Mouse (Mus musculus): ENCODE measurements at regions not wholly inside any gene's neighbourhood (a gene's known extent, or its start where the extent isn't known, plus 50 kb on each side); places are given as distances from the start of the nearest gene placed in this dataset.

DNA sequence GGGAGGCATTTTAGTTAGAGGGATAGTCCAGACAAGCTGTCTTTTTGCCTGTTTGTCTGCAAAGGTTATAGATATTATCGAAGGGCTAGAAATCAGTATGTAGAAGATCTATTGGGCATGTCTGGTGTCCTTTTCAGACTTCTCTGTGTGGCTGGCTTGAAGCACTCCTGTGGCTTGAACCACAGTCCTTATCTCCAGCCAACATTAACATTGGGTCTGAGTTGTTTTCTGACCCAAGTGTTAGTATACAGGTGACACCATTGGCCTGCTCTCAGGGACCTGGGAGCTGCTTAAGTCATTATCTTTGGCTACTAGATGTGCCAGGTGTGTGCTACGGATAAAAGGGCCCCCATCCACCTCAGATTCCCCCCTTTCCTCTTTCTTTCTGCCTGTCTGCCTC lies 223.3 kb downstream of the Icos start:
- Histone ChIP-seq H3K4me2 (replicated peaks) (no peak overlapping the region), H3K27ac (no peak overlapping the region), H3K9me3 (no peaks in the 10 kb centered on the region), H3K9ac (replicated peaks) (no peak overlapping the region), H3K27me3 (no peaks in the 10 kb centered on the region), H3K36me3 (no peaks in the 10 kb centered on the region), H3K4me1 (replicated peaks) (peaks cover 19% of the 10 kb centered on the region), H3K4me3 (replicated peaks) (no peak overlapping the region)
- no peak for ATAC-seq
- 93% methylated on average over 2 of the region's 2 CpGs for WGBS

- 73% methylated on average over 3 of the region's 3 CpGs for WGBS
- ATAC-seq: no peak
These were observed 224.4 kb downstream of the Icos start for GRCm38 (mm10) chr1:61202079-61202478.

DNA sequence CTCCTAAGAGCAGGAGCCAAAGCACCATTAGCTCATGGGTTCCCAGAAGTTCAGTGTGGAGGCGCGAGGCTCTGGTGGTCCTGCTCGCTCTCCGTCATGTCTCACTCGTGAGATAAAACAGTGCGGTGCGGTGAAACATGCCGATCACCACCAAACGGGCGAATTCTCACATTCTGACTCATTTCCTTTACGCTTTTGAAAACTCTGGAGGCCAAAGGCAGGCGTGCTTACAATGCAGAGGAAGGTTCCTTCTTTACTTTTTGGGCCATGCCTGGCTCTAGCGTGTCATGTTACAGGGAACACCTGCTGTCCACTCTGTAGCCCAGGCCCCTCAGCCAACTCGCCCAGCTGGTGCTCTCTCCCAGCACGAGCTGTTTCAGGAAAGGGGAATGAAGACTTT lies 225.4 kb downstream of the Icos start:
- no peaks in the 10 kb centered on the region for H3K27me3 ChIP-seq
- no peak overlapping the region for H3K4me3 ChIP-seq (replicated peaks)
- H3K36me3 ChIP-seq: no peaks in the 10 kb centered on the region
- H3K4me1 ChIP-seq (replicated peaks): peaks cover 19% of the 10 kb centered on the region
- no peak overlapping the region for H3K27ac ChIP-seq
- H3K9ac ChIP-seq (replicated peaks): no peak overlapping the region
- H3K9me3 ChIP-seq: no peaks in the 10 kb centered on the region
- peak overlapping the region; percentile 22; the same call in 1 of the 2 replicates for H3K4me2 ChIP-seq (replicated peaks)
- peak; percentile 74; the same call in 1 of the 2 replicates for ATAC-seq
- WGBS: 37% methylated on average over 15 of the region's 15 CpGs

More at GRCm38 (mm10) chr1:61202079-61202478, 224.4 kb downstream of the Icos start:
- H3K4me2 ChIP-seq (replicated peaks): no peak overlapping the region
- no peaks in the 10 kb centered on the region for H3K9me3 ChIP-seq
- H3K36me3 ChIP-seq: no peaks in the 10 kb centered on the region
- no peaks in the 10 kb centered on the region for H3K27me3 ChIP-seq
- H3K9ac ChIP-seq (replicated peaks): no peak overlapping the region
- no peak overlapping the region for H3K27ac ChIP-seq
- H3K4me3 ChIP-seq (replicated peaks): no peak overlapping the region
- H3K4me1 ChIP-seq (replicated peaks): peaks cover 19% of the 10 kb centered on the region

- no peaks in the 10 kb centered on the region for H3K9me3 ChIP-seq
- H3K27me3 ChIP-seq: no peaks in the 10 kb centered on the region
- H3K36me3 ChIP-seq: no peaks in the 10 kb centered on the region
- H3K27ac ChIP-seq: 0 out of 2 replicates have a peak overlapping the region, but pooled peaks have one; percentile 14
- 13% methylated on average over 6 of the region's 6 CpGs for WGBS
- 0 out of 2 replicates have a peak, but pooled peaks have one; percentile 69 for ATAC-seq
- H3K4me2 ChIP-seq (replicated peaks): peak overlapping the region; percentile 22; the same call in 1 of the 2 replicates
- H3K9ac ChIP-seq (replicated peaks): no peak overlapping the region; the same call in 1 of the 2 replicates
- peaks cover 19% of the 10 kb centered on the region for H3K4me1 ChIP-seq (replicated peaks)
- no peak overlapping the region for H3K4me3 ChIP-seq (replicated peaks)
These were observed 225.9 kb downstream of the Icos start for GRCm38 (mm10) chr1:61203612-61204011.

DNA sequence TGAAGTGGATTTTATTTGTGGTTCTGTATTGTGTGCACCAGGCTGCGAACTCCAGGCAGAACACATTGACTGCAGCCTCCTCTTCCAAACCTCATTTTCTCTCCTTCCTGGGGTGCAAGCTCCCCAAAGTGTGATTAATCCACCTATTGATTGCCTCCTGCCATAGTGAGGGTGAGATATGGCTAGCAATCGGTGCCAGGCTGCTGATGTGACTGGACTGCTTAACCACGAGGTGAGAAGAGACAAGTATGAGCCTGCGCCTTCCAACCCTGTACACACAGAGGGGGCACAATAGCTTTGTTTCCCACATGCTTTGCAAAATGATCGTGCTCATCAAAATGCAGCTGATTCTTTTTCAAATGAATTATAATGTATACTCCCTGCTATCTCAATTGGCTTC lies 227.4 kb downstream of the Icos start:
- ATAC-seq: no peak; the same call in 1 of the 2 replicates
- Histone ChIP-seq H3K4me2 (replicated peaks) (no peak overlapping the region), H3K27ac (no peak overlapping the region), H3K4me3 (replicated peaks) (no peak overlapping the region), H3K4me1 (replicated peaks) (peaks cover 19% of the 10 kb centered on the region), H3K27me3 (no peaks in the 10 kb centered on the region), H3K36me3 (no peaks in the 10 kb centered on the region), H3K9me3 (no peaks in the 10 kb centered on the region), H3K9ac (replicated peaks) (no peak overlapping the region)
- 49% methylated on average over 5 of the region's 5 CpGs for WGBS

- no peak overlapping the region for H3K9ac ChIP-seq (replicated peaks)
- H3K9me3 ChIP-seq: no peaks in the 10 kb centered on the region
- WGBS: 91% methylated on average over 6 of the region's 6 CpGs
- no peak overlapping the region for H3K4me2 ChIP-seq (replicated peaks)
- H3K27me3 ChIP-seq: no peaks in the 10 kb centered on the region
- H3K4me3 ChIP-seq (replicated peaks): no peak overlapping the region
- H3K36me3 ChIP-seq: no peaks in the 10 kb centered on the region
- no peak overlapping the region for H3K27ac ChIP-seq
- peaks cover 19% of the 10 kb centered on the region for H3K4me1 ChIP-seq (replicated peaks)
- ATAC-seq: no peak
These were observed 229.2 kb downstream of the Icos start for GRCm38 (mm10) chr1:61206861-61207380.

DNA sequence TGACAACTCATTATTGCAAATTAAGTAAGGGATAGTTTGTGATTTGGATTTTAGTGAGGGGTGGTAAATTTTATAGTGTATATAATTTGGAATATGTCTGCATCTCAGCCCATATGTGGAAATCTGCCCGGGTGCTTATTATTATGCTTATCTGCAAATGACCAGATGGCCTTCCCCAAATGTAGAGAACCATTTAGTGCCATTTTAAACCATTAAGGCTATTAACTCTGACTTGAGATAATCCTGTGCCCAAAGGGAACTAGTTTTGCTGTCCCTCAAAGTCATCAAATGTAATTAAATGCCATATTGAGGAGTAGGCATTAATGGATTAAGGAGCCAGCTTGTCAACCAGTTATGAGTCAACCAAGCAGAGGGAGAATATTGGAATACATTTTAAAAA lies 230.7 kb downstream of the Icos start:
- Histone ChIP-seq H3K9ac (replicated peaks) (no peak overlapping the region), H3K4me3 (replicated peaks) (no peak overlapping the region), H3K27me3 (no peaks in the 10 kb centered on the region), H3K4me1 (replicated peaks) (peaks cover 10% of the 10 kb centered on the region), H3K36me3 (no peaks in the 10 kb centered on the region), H3K4me2 (replicated peaks) (no peak overlapping the region), H3K9me3 (no peaks in the 10 kb centered on the region), H3K27ac (no peak overlapping the region)
- no peak for ATAC-seq
- 56% methylated on average over 1 of the region's 1 CpGs for WGBS

DNA sequence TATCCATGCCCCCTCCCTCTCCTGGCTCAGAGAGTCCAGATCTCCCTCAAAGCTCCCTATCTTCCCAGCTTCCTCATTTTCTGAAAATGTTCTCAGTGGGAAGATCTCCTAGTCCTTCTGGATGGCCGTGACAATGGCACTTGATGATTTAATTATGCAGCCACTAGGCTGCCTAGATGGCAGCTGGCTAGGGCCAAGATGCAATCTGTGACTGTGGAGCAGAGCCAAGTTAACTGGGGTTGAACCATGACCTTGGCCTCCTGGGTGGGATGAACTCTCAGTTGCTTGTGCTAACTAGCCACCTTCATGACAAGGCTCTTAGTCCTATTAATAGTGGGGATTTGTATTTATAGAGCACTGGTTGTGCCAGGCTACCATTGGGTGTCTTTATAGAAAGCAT lies 243.4 kb downstream of the Icos start:
- WGBS: 35% methylated on average over 1 of the region's 1 CpGs
- no peaks in the 10 kb centered on the region for H3K36me3 ChIP-seq
- no peaks in the 10 kb centered on the region for H3K9me3 ChIP-seq
- no peak overlapping the region for H3K4me2 ChIP-seq (replicated peaks)
- no peak overlapping the region for H3K27ac ChIP-seq
- no peak for ATAC-seq
- H3K4me3 ChIP-seq (replicated peaks): no peak overlapping the region
- no peak overlapping the region for H3K9ac ChIP-seq (replicated peaks)
- H3K27me3 ChIP-seq: no peaks in the 10 kb centered on the region
- no peaks in the 10 kb centered on the region for H3K4me1 ChIP-seq (replicated peaks)

DNA sequence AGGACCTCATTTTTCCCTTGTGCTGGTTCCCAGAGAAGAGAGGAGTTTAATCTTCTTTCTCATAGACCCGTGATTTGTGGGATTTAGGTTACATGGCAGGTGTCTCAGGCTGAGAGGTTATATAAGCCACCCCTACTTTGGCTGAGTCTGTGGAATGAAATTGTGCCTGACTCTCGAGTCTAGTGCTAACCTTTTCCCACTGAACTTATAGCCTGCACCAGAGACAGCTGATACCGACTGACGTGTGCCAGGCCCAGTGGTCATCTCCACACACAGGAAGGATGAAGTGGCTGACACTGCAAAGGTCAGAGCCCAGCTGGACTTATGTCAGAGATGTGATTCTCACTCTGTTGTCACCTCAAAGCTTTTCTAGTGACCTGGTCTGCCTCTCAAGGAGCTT lies 251.2 kb downstream of the Icos start:
- no peak for ATAC-seq
- Histone ChIP-seq H3K9ac (replicated peaks) (no peak overlapping the region), H3K4me1 (replicated peaks) (peaks cover 7% of the 10 kb centered on the region), H3K9me3 (no peaks in the 10 kb centered on the region), H3K27ac (no peak overlapping the region), H3K27me3 (no peaks in the 10 kb centered on the region), H3K4me3 (replicated peaks) (no peak overlapping the region), H3K4me2 (replicated peaks) (no peak overlapping the region), H3K36me3 (no peaks in the 10 kb centered on the region)
- 75% methylated on average over 4 of the region's 4 CpGs for WGBS

DNA sequence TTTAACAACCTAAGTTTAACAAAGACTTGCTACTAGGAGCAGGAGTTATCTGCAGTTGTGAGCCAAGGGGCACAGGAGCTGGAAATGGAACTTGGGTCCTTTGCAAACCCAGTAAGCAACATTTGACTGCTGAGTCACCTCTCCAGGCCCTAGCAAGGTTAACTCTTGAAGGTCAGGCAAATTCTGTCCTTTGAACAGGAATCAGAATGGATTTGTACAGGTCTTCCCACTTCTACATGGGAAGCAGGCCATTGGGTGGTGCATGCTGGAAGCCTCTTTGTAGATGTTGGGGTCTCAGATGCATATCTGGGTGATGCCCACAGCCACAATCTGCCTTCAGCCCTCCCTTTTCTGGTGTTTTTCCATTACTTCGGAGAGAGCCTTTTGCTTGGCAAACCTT lies 255.3 kb downstream of the Icos start:
- Histone ChIP-seq H3K4me2 (replicated peaks) (no peak overlapping the region), H3K27me3 (no peaks in the 10 kb centered on the region), H3K9me3 (no peaks in the 10 kb centered on the region), H3K27ac (no peak overlapping the region), H3K4me3 (replicated peaks) (no peak overlapping the region), H3K4me1 (replicated peaks) (peaks cover 14% of the 10 kb centered on the region), H3K9ac (replicated peaks) (no peak overlapping the region), H3K36me3 (no peaks in the 10 kb centered on the region)
- ATAC-seq: no peak
- 54% methylated on average over 1 of the region's 1 CpGs for WGBS

GRCm38 (mm10) chr1:61233476-61234297 lies 256.0 kb downstream of the Icos start:
- peak; percentile 91 for ATAC-seq
- Histone ChIP-seq H3K9ac (replicated peaks) (peak overlapping the region; percentile 26; the same call in 1 of the 2 replicates), H3K4me1 (replicated peaks) (peaks cover 14% of the 10 kb centered on the region), H3K4me3 (replicated peaks) (no peak overlapping the region), H3K36me3 (no peaks in the 10 kb centered on the region), H3K9me3 (no peaks in the 10 kb centered on the region), H3K4me2 (replicated peaks) (peak overlapping the region; percentile 35), H3K27me3 (no peaks in the 10 kb centered on the region), H3K27ac (0 out of 2 replicates have a peak overlapping the region, but pooled peaks have one; percentile 28)
- WGBS: 23% methylated on average over 10 of the region's 10 CpGs

- Histone ChIP-seq H3K36me3 (no peaks in the 10 kb centered on the region), H3K9me3 (no peaks in the 10 kb centered on the region), H3K27ac (no peak overlapping the region), H3K4me2 (replicated peaks) (peak overlapping the region; percentile 35), H3K9ac (replicated peaks) (no peak overlapping the region), H3K4me1 (replicated peaks) (peaks cover 14% of the 10 kb centered on the region), H3K27me3 (no peaks in the 10 kb centered on the region), H3K4me3 (replicated peaks) (no peak overlapping the region)
- ATAC-seq: 0 out of 2 replicates have a peak, but pooled peaks have one; percentile 37
- 9% methylated on average over 1 of the region's 1 CpGs for WGBS
These were observed 256.6 kb downstream of the Icos start for GRCm38 (mm10) chr1:61234298-61234682.
